ENCODE assay signal across 20 mouse cellular contexts in the genomic region with DNA sequence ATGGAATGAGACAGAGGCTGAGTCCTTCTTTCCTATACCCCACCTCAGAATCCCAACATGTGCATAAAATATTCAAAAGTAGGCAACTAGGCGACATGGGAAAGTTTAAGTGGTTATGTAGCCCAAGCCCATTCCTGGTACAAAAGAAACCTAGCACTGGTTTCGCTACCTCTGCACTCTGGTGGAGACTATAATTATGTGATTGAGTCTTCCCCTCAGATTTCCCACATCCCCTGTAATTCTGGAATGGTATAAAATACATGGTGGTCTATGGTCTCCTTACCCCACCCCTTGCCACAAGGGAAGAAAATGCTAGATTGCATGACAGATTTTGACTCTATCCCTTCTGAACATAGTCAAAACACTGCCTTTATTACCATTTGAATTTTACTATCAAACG. TPM values are rescaled to one million over a fixed set of nuclear protein-coding genes. Genes with fewer than 3 reads are reported as not detected.
DNase-seq lines count a peak whose midpoint lies in the region; ATAC-seq and TF ChIP-seq lines count a peak whose summit lies in the region.
"Had no signal": no experiment of that assay in that cellular context is flagged by ENCODE, and none has a peak within 500 bp of the region (broad histone marks: within the 10 kb centered on the region; RNA-seq: fewer than 3 reads in every experiment).

No protein-coding gene starts in this region.

- H3K4me2 ChIP-seq in embryonic facial prominence, embryonic 15.5 days (replicated peaks) = no peak overlapping the region
- peak overlapping the region; percentile 69 for H3K4me2 ChIP-seq in myocyte (ENCODE audit: low read depth)
- H3K4me2 ChIP-seq: forebrain, embryonic 12.5 days had no signal

- no peak for TF ChIP-seq POLR2A in myocyte (IDR thresholded peaks at IDR 0.05; ENCODE audit: insufficient read length, low read depth)

- peaks cover 18% of the 10 kb centered on the region for H3K79me2 ChIP-seq in myocyte (ENCODE audit: control insufficient read depth, insufficient read depth)

- H3K9me3 ChIP-seq in embryonic facial prominence, embryonic 15.5 days (replicated peaks) = no peaks in the 10 kb centered on the region
- H3K9me3 ChIP-seq: forebrain, embryonic 10.5 days; forebrain, embryonic 12.5 days had no signal

- 0 out of 2 replicates have a peak, but pooled peaks cover 8% of the 10 kb centered on the region for H3K27me3 ChIP-seq in embryonic facial prominence, embryonic 15.5 days
- no peaks in the 10 kb centered on the region for H3K27me3 ChIP-seq in myocyte (ENCODE audit: control insufficient read depth, insufficient read depth, insufficient read length)

- no peak for TF ChIP-seq CTCF in gastrocnemius, adult 2 months (IDR thresholded peaks at IDR 0.05)
- no peak for TF ChIP-seq CTCF in left cerebral cortex, adult 2 months (IDR thresholded peaks at IDR 0.05)

- H3K9ac ChIP-seq in embryonic facial prominence, embryonic 15.5 days = no peak overlapping the region
- H3K9ac ChIP-seq: forebrain, embryonic 12.5 days had no signal

- H3K36me3 ChIP-seq in embryonic facial prominence, embryonic 15.5 days = no peaks in the 10 kb centered on the region
- no peaks in the 10 kb centered on the region for H3K36me3 ChIP-seq in myocyte (ENCODE audit: control insufficient read depth, insufficient read depth)
- H3K36me3 ChIP-seq: forebrain, embryonic 10.5 days; forebrain, embryonic 12.5 days had no signal

- intact Hi-C loops in gastrocnemius, adult 2 months (cut with DNase I) = no loop called here
- intact Hi-C loops in left cerebral cortex, adult 2 months (cut with DNase I) = no loop called here

- no peak for DNase-seq in gastrocnemius, adult 2 months
- DNase-seq in gastrocnemius, postnatal 10 days = no peak
- DNase-seq in left cerebral cortex, adult 2 months (ENCODE audit: extremely low spot score in 1 of 2, low spot score in 2 of 2) = no peak
- DNase-seq in heart, adult 8-10 months (ENCODE audit: low spot score) = no peak
- DNase-seq: adrenal gland, adult 2 months; adrenal gland, postnatal 10 days; adrenal gland, postnatal 25 days; cerebellum, adult 11 months; cerebellum, adult 18-20 months; cerebellum, adult 8-10 months; cerebellum, adult 9-11 months; cerebellum, postnatal 25 days had no signal

- no peak overlapping the region for H3K4me3 ChIP-seq in gastrocnemius, adult 2 months
- no peak overlapping the region for H3K4me3 ChIP-seq in embryonic facial prominence, embryonic 15.5 days (replicated peaks)
- no peak overlapping the region for H3K4me3 ChIP-seq in myocyte
- H3K4me3 ChIP-seq in left cerebral cortex, adult 2 months = no peak overlapping the region
- H3K4me3 ChIP-seq: erythroblast, embryonic 14.5 days; forebrain, embryonic 10.5 days; forebrain, embryonic 12.5 days had no signal

- ATAC-seq in embryonic facial prominence, embryonic 15.5 days (ENCODE audit: insufficient number of reproducible peaks, low FRiP score, low TSS enrichment, low read depth) = peak; percentile 77
- ATAC-seq: forebrain, embryonic 14.5 days; forebrain, embryonic 16.5 days had no signal

- 65% methylated on average over 3 of the region's 3 CpGs for WGBS in embryonic facial prominence, embryonic 15.5 days

- H3K4me1 ChIP-seq in embryonic facial prominence, embryonic 15.5 days = no peaks in the 10 kb centered on the region
- H3K4me1 ChIP-seq: forebrain, embryonic 12.5 days had no signal

- H3K27ac ChIP-seq in gastrocnemius, adult 2 months = peak overlapping the region; percentile 70; the same call in 1 of the 2 replicates
- peak overlapping the region; percentile 65 for H3K27ac ChIP-seq in embryonic facial prominence, embryonic 15.5 days (replicated peaks)
- no peak overlapping the region for H3K27ac ChIP-seq in left cerebral cortex, adult 2 months
- H3K27ac ChIP-seq: forebrain, embryonic 10.5 days; forebrain, embryonic 12.5 days had no signal

- H3ac ChIP-seq in myocyte (ENCODE audit: control insufficient read depth, insufficient read length) = no peak overlapping the region

TF ChIP-seq in myocyte, 11 proteins besides CTCF, POLR2A, EP300 and RAD21:
- no peak for TF ChIP-seq POLR2AphosphoS2 (IDR thresholded peaks at IDR 0.05; ENCODE audit: insufficient read length, low read depth)
- no peak for TF ChIP-seq CEBPB (IDR thresholded peaks at IDR 0.05; ENCODE audit: insufficient read depth, poor library complexity, severe bottlenecking)

RNA-seq across cellular contexts. Expression of a gene that starts 4.8 kb away (rescaled TPM):
- 1 to 10 TPM; 2.3 to 3.3 TPM for total RNA-seq in gastrocnemius, adult 2 months (2021)
- total RNA-seq in gastrocnemius, postnatal 10 days (2021) = 10 to 100 TPM; 11.0 to 15.6 TPM
- polyA plus RNA-seq in embryonic facial prominence, embryonic 15.5 days (2015; fragmentation: Nextera tagmentation; extraction: Ambion mirVana) = 12.1 and 12.7 TPM in 2 replicates
- polyA plus RNA-seq in myocyte (2012; fragmentation: generic; extraction: Trizol) = 41.2 TPM
- 1 to 10 TPM; 1.0 to 1.2 TPM for total RNA-seq in left cerebral cortex, adult 2 months (2021)
- 1 to 10 TPM; 2.2 to 5.2 (median 3.0) TPM for total RNA-seq in heart, adult 8-10 months (2022)
- total RNA-seq: MEL had no signal

RNA-seq across cellular contexts. Expression of a gene that starts 14.8 kb away (rescaled TPM):
- total RNA-seq in gastrocnemius, adult 2 months (2021) = 1 to 10 TPM; 1.9 to 5.0 TPM
- total RNA-seq in gastrocnemius, postnatal 10 days (2021) = 10 to 100 TPM; 17.9 to 23.0 TPM
- polyA plus RNA-seq in embryonic facial prominence, embryonic 15.5 days (2015; fragmentation: Nextera tagmentation; extraction: Ambion mirVana) = 146 and 156 TPM in 2 replicates
- 19.9 TPM for polyA plus RNA-seq in myocyte (2012; fragmentation: generic; extraction: Trizol)
- total RNA-seq in left cerebral cortex, adult 2 months (2021) = 10 to 100 TPM; 12.6 to 16.5 TPM
- total RNA-seq in heart, adult 8-10 months (2022) = 1 to 10 TPM; 5.5 to 7.5 (median 6.9) TPM
- polyA plus RNA-seq: erythroblast, embryonic 14.5 days had no signal
